Mouse (Mus musculus): Measurements from ENCODE around the gene Hoxa7.

Hoxa7 gene

DNA sequence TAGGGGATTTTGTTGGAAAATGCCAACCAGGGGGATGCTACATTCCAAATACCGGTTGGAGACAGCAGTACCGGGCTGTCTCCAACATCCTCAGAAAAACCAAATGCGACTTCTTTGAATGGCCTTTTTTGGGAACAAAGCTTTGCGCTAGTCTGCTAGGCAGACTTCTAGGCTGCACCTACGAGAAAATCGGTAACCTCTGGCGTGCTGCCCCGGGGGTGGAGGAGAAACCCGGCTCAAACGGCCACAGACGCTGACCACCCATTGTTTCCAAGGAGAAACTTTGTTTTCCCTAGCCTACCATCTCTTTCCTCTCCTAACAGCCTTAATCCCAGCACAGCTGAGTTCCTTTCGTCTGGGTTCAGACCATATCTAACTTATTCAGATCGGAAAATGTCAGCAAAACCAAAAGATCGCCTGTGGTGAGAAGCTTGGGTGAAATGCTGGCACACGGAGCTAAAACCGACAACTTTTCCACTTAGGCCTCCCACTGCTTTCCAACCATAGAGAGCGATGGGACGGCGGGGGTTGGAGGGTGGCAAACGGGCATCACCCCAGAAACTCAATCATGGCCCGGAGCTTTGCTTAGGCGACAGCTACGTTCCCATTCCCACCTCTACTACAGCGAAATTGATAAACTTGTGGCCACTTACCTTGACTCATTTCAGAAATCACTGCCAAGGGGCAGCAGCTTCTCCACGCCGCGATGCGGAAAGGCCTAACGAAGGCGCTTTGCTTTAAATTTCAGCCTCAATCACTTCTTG is 18.2 kb upstream of the Hoxa7 start:
- DNase-seq (ENCODE audit: low read depth in 2 of 2, low spot score in 2 of 2), result no peak

DNA sequence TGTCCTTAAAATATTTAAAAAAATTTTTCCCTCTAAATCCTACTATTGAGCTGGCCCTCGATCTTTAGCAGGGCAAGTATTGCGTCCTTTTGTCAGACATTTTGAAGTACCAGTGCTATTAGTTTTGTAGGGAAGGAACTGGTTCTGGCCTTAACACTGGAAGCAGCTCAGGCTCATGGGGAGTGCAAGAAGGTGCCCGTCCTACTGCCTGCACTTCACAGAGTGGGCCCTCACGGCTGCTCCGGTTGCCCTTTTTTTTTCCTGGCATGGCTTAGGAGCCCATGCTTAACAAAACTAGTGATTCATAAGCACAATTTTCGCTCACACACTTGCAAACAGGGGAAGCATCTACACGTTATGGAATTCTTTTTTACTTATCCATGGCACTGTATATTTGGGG is 17.3 kb upstream of the Hoxa7 start:
- no peak for DNase-seq (ENCODE audit: low read depth in 2 of 2, low spot score in 2 of 2)

DNA sequence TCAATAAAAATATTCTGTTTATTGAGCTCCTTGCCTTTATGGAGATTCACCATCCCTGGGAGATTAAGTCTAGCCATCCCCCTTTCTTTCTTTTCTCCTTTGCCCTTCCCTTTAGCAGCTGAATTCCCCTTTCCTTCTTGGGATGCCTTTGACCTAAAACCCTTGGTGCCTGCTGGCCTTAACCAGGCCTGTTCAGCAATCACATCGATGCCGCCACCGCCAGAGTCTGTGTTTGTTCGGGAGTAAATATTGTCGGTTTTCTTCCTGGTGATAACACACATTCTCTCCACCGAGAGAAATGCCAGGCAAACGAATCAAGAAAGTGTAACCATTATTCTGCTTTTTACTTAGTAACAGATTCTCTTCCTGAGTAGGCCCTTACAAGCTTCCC is 16.5 kb upstream of the Hoxa7 start:
- no peak for DNase-seq (ENCODE audit: low read depth in 2 of 2, low spot score in 2 of 2)

DNA sequence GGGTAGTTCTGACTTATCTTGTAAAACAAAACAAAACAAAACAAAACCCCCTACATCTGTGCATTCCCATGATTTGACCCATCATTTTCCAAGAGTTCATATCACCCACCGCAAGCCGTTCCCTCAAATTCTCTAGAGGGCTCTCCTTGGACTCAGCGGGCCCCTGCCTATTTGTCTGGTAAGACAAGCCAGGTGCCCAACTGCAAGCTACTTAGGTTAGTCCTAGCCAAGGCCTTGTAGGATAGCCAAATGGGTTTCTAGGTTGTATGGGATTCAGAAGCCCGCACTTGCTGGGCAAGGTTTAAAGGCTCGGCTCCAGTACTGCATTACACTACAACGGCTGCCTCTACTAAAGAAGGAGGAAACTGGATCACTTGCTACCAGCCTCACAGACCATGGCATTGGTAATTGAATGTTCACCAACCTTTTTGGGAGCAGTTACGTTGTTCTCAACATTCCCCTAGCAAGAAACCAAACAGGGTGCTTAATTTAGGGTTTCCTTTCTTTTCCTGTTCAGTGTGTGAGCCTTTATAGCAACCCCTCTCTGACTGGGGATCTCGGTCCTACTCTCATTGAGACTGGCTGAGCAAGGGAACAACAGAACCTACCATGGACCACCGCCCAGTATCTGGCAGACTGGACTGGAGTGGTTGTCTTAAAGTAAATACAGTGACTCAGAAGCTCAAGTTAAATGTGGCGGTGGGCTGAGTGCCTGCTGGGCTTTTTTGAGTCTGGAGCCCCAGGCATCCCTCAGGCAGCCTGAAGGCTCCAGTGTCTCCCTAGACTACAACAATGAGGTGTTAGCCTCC is 15.9 kb upstream of the Hoxa7 start:
- DNase-seq (ENCODE audit: low read depth in 2 of 2, low spot score in 2 of 2), result no peak

DNA sequence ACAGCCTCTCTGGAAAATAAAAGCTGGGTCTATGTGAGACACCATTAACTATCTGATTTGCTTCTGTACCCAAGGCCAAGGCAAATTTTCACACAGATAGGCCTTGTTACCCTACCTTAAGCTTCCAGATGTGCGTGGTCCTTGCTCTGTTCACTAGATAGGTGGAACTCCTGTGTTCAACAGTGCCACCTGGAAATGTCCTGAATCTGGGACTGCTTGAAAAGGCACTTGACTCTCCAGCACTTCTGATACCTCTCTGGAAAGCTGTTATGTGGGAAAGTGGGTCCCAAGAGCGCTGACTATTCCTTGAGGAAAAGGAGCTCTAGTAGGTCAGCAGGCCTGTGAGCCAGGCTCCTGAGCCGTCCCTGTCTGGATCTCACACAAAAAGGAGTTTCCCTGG is 15.2 kb upstream of the Hoxa7 start:
- no peak for DNase-seq (ENCODE audit: low read depth in 2 of 2, low spot score in 2 of 2)

DNA sequence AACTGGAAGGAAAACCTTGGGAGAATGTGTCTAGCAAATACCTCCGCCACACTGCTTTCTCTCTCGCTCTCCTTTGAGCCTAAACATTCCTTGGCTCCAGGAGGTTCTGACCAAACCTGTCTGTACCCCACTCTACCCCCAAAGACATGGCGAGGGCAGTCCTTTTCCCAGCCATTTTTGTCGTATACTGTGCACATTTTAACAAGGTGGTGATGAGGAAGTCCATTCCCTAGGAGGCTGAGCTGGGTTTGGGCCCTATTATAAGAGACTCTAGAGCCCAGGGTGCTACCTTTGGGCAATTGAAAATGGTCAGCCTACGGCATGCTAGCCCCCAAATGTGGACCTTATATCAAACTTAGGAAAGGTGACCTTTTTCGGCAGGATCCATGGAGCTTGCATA is 14.2 kb upstream of the Hoxa7 start:
- no peak for DNase-seq (ENCODE audit: low read depth in 2 of 2, low spot score in 2 of 2)

DNA sequence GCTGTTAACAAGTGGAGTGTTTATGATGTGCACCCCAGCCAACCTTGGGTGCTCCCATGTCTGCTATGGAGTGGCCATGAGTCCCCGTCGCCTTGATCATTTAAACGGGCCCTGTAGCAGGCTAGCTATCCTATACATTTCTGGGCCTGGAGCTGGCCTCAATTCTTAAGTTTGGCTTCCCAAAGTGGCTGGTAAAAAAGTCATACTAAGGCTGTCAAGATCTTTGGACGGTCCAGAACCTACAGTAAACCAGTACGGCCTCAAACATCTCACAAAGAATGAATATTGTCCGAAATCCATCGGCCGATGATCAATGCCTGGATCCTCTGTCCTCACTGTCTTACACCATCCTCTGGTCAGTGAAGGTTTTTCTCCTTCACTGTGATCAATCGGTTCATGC is 13.6 kb upstream of the Hoxa7 start:
- DNase-seq (ENCODE audit: low read depth in 2 of 2, low spot score in 2 of 2), result no peak

DNA sequence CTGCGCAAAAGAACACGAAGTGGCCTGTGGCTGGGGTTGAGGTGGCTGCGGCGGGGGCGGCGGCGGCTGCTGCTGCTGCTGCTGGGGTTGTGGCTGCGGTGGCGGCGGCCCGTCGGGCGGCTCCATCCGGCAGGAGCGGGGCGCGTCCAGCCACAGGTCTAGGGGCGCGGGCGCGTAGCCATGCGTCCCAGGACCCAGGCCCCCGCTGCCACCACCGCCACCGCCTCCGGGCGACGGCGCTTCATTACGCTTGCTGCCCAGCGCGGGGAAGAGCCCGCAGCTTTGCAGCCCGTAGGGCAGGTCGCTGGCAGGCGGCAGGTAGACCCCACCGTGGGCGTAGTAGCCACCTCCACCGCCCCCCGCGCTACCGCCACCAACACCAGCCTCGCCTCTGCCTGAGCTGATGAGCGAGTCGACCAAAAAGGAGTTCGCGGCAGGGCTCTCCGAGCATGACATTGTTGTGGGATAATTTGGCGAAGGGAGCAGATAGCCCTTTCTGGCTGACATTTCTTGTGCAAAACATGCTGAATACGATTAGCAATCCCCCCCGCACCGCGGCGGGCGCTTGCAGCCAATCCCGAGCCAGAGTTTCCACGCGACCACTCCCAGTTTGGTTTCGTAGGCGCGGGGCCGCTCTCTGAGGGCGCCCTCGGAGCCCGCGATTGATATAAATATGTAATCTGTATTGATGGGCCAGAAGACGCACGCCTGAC is 12.9 kb upstream of the Hoxa7 start:
- no peak for DNase-seq (ENCODE audit: low read depth in 2 of 2, low spot score in 2 of 2)

DNA sequence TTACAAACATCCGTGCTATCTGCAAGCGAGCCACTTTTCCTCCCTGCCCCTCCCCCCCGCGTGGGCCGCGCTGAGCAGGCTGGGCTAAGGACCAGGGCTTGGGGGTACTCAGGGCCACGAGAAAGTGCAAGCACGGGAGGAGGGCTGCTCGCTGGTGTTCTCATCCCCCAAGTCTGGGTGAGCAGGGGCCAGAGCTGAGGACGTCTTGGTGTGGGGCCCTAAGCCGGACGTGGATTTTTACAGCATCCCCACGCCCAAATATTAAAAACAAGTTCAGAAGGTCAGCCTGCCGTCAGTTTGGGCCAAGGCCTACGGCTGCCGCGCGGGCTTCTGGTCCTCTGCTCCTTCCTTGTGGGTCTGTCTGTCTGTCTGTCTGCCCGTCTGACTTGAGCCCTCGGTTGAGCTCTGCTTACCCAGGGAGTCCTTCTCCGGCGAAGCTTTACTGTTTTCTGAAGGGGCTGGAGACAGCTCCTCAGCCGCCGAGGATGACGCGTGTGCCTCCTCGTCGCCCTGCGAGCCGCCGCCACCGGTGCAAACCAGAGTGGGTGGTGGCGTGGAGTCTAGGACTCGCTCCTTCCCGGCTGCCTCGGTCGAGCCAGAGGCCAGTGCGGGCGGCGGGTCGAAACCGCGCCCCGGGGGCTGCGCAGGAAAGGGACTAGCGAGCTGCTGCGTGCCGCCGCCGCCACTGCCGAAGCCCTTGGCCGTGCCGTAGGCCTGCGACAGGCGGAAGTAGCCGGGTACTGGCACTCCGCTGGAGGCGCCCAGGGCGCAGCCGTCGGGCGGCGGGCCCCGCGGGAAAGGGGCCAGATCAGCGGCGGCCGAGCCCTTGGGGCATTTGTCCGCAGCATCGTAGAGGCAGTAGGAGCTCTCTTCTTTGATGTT is 12.1 kb upstream of the Hoxa7 start:
- DNase-seq (ENCODE audit: low read depth in 2 of 2, low spot score in 2 of 2), result no peak

DNA sequence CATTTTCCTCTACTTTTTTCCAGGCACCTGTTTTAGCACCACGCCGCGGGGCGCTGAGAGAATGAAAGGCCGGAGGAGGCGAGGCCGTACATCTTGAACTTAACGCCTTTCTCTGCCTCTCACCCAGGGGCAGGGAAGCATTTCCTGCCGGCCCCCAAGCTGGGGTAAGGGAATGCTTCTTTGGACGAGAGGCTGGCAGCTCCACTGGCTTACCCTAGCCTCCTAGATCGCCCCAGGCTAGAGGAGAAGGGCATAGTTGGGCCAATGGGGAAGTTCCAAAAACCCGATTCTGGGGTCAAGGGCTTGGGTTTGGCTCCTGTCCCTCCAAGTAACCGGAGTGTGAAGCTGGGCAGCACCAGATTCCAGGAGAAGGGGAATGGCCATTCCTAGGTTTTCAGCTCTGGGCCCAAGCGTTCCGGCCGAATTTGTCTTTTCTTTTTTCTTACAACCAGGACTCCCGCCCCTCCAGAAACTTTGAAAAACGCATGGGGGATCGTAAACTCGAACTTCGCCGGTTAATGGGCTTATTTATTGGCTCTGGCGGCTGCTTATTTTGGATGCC is 11.4 kb upstream of the Hoxa7 start:
- DNase-seq (ENCODE audit: low read depth in 2 of 2, low spot score in 2 of 2), result no peak

DNA sequence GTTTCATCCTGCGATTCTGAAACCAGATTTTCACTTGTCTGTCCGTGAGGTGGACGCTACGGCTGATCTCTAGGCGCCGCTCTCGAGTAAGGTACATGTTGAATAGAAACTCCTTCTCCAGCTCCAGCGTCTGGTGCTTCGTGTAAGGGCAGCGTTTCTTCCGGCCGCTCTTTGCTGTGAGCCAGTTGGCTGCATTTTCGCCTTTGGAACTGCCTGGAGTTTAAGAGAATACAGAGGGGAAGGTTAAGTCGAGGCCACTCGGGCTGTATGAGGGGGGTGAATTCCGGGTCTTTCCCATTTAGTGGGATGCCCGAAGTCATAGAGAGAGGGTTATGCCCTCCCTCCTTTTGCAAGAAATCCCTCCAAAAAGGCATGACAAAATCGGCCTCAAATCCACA is 10.9 kb upstream of the Hoxa7 start:
- no peak for DNase-seq (ENCODE audit: low read depth in 2 of 2, low spot score in 2 of 2)

DNA sequence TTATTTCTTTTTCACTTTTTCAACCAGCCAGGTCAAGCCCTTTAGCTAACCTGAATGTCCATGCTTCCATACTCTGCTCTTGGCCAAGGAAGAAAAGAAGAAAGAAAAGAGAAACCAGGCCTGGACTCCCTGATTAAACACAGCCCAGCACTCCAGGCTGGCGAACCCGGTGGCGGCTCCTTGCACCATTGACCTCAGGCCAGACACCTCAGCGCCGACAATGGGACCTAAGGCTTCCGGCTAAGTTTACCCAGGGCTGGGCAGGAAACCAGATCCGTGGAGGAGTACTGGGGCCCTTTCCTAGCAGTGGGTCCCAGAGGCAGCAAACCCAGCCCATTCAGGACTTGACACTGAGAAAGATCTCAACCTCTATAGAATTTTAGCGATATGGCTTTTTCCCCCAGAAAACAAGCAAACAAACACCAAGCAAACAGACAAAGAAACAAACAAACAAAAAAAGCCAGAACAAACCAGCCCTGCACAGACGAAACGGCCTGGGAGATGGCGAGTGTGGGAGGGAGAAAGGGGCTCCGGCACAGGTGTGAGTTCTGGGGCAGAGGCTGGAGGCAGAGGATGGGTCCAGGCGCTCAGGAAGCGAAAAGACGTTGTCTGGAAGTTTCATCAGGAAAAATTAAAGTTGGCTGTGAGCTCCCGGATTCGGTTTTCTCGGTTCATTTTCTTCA is 10.4 kb upstream of the Hoxa7 start:
- DNase-seq (ENCODE audit: low read depth in 2 of 2, low spot score in 2 of 2), result no peak

DNA sequence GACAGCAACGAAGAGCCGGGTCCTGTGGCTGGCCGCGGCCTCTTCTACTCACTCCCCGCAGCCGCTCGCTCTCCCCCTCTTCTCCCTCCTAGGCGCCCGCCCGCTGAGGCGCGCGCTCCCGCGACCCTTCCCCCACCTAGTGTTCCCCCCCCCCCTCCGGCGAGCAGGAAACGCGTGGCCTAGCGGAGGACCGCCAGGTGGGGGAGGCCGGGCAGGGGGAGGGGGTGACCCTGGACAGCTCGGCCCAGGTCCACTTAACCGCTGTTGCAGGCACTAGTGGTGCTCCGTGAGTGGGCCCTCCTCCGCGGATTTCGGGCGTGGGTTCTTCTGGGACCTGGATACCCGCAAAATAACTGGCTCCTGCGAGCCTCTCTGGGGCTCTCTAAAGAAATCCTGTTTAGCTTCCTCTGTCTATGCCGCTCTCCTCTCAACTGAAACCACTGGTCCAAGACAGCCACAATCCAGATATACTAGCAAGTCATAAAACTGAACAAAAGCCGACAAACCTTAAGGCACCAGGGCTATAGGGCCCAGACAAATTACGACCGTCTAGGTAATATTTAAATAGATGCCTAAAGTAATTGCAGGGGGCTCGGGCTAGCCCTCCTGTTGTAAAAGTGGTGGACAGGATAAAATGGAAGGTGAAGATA is 9.0 kb upstream of the Hoxa7 start, which contains the start of gene Hoxa9:
TSS of gene Hoxa9 (minus strand) at position 574 of the 650 bp plus-strand sequence.
- DNase-seq (ENCODE audit: low read depth in 2 of 2, low spot score in 2 of 2), result no peak

DNA sequence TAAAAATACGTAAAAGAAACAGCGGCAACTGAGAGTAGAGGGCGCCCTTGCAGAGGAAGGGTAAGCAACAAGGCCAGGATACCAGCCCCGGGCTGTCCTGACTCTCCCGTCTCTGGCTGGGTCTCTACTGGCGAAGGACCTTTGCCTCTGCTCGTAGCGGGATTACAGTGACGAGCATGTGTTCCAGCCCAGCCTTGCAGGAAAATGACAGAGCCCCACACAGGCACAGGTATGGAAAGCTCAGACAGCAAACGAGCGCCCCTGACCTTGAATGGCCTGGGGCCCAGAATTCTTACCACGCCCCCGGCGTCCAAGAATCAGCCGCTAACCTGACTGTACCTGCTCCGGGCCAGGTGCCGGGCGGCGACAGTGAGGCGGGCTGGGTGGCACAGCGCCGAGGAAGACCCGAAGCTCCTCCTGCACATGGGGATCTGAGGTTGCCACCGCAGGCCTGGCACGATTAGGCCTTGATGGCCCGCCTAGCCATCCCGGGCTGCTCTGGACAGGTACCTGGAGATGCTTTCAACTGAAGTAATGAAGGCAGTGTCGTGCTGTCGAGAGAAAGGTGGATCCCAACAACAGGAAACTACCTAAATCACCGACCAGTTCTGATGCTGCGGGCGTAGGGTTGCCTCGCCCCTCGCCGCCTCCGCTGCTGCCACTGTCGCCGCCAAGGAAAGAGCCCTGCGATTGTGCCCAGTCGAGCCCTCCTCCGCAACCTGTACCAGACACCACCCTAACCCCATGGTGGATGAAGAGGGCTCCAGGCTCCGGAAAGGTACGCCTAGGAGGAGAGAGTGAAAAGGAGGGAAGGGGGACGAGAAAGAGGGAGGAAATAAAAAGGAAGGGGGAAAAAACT is 8.1 kb upstream of the Hoxa7 start:
- DNase-seq (ENCODE audit: low read depth in 2 of 2, low spot score in 2 of 2), result no peak

DNA sequence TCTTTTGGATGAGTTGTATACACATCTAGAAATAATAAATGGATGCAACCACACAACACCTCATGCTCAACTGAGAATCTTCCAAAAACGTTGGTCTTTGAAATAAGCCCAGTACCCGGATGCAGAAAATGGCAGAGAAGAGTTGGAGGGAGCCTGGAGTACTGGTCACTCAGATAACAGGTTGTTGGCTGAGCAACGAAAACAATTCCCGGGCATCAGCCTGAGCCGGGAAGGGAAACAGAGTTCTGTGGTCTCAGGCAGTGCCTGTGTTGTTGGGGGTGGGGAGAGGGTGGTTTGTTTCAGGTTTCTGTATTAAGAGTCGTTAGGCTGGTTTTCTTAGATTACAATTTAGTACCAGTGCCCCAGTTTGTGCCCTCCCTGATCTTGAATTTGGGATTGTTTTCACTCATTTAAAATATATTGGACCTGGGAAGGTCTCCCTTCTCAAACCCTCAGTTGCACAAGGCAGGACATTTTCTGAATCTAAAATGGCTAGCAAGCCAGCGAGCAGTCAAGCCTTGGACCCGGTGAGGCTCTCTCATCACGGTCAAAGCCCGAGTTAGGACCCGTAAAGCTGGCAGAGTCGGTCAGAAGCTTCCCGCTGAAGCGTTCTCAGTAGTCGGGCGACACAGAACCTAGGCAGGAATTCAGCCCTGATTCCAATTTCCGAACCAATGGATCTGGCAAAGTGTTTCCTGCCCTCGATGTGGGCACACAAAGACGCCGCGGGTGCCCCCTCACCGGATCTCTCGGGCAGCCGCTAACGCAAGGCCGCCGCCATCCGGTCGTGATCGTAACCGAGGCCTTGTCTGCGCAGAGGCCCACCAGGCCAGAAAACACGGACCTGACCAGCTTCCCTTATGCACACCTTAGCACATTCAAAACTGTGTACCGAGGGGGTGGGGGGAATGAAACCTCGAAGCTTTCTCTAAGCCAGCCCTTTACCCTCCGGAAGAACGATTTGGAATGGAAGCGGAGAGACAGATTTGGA is 7.1 kb upstream of the Hoxa7 start:
- DNase-seq (ENCODE audit: low read depth in 2 of 2, low spot score in 2 of 2), result no peak

DNA sequence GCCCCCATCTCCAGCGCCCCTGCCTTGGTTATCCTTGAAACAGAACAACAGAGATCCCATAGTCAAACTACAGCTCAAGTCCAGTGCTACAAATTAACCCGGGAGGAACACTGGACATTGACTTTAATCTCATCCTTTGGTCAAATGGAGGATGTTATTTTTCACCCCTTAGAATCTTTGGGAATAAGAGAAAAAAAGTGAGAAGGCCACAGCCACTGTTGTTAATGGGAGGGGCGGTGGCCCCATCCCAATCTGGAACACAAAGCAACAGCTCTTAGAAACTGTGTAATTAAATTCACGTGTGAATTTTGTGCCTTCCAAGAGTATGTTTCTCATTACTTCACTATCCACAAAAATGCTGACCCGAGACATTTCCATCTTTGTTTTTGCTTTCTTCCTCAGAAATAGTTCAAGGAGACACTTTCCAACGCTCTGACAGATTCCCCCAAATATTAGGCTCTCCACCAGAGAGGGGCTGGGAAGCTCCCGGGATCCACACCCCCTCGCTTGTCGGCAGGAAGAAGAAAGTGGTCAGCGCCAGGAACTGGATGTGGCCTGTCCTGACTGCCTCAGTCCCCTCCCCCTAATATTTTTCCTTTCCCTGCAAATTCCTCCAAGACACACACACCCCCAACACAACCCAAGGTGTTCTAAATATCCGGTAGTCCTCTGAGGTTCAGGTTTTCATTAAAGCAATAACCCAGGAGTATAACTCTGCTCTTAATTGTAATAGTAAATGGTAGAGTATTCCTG is 6.0 kb upstream of the Hoxa7 start:
- no peak for DNase-seq (ENCODE audit: low read depth in 2 of 2, low spot score in 2 of 2)

All from CD8-positive naive resting alpha-beta T cell, adult 2 months (primary cell).